Mouse (Mus musculus) C2C12 (cell line): ENCODE results near the gene Wnt9b.

Source experiments
- CTCF ChIP-seq: IDR thresholded peaks from one replicate; pipeline ENCODE4 v1.5.1; 2011; ENCODE audit not compliant: control insufficient read depth, insufficient read depth, insufficient read length
- FOSL1 ChIP-seq: IDR thresholded peaks from one replicate; pipeline ENCODE4 v1.8.0; 2011; ENCODE audit warnings: mild to moderate bottlenecking, low read length; ENCODE audit not compliant: poor library complexity, insufficient read depth, severe bottlenecking
- MAX ChIP-seq: IDR thresholded peaks from one replicate; pipeline ENCODE4 v1.6.1; 2011; ENCODE audit warnings: mild to moderate bottlenecking, control low read depth
- MYOG ChIP-seq: IDR thresholded peaks from one replicate; pipeline ENCODE4 v1.6.1; 2011; ENCODE audit not compliant: control insufficient read depth, insufficient read length; ENCODE audit errors: extremely low read depth

DNA sequence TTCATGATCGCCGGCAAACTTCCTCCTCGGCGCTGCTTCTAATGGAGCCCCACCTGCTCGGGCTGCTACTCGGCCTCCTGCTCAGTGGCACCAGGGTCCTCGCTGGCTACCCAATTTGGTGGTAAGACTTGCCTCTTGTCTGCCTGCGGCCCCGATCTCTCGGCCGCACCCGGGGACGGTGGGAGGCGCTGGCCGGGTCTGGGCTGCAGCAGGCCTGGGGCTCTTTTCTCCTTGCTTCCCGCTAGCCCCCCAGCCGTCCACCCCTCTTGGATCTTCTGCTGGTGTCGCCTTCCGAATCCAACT is 24.6 kb upstream of the Wnt9b start:
- TF ChIP-seq CTCF (no peak), MYOG (no peak), MAX (no peak), FOSL1 (no peak)
